Mouse (Mus musculus) T-helper 17 cell (primary cell): ENCODE data around the gene Gm614.

Source experiments
- in situ Hi-C, 2 experiments: fragments of 300-600 bp; cut with MboI, MseI; formaldehyde crosslinking; loops; 1 replicate in 1 of 2; 2 replicates in 1 of 2; pipeline ENCODE4 v1.15.1; 2025; ENCODE audit warnings: high pct_unique_total_duplicates in 2 of 2

The Gm614 gene

DNA sequence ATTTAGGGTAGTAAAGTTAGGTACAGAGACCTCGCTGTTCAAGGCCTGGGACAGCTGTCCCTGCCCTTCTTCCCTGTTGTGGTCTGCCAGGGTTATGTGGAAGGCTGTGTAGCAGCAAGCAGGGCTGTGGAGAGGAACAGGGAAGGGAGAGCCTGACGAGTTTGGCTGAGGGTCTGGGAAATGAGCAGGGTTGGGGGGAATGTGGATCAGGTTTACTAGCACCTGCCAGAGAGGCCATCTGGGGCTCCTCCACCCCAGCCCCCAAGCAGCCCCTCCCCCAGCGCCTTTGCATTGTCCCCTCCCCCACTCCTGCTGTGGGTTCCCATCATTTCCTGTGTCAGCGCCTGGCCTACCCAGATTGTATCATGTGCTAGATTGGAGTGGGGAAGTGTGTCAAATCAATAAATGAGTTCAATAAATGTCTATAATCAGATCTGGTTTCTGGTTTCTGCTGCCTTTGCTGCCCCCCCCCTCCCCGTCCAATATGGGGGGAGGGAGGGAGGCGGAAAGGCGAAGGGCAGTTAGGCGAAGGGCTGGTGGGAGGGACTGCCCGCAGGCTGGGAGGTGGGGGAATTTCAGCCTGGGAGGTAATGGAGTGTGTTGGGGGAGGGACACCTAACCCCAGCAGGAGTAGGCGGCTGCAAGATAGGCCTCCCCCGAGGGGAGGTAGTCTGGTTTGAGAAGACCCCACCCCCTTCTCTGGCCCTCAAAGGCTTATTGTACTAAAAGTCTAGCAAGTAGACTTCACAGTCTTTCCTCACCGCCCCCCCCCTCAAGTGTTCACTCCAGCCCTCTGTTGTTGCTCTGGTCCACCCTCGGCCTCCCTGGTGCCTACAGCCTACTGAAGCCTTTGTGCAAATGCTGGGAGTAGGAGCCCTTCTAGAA, 3.1 kb downstream of the Gm614 start:
- in situ Hi-C loops: no loop called here

DNA sequence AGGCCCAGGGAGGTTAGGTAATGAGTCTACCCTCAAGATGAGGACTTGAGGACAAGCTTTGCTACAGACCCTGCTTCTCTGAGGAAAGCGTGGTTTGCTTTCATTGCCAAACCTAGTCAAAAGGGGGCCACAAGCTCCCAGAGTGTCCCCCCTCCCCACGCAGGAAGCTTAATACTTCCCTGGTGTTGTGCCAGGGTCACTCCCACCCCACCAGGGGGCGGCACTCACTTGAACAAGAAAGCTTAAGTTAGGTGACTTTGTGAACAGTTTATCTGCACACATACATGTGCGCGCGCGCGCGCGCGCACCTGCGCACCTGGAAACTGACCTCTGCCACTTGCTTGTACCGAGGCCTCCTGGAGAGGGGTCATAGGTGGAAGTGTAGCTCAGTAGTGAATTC, 7.2 kb downstream of the Gm614 start:
- in situ Hi-C loops: loop anchor here in 1 of 2 experiments (5.0 kb wide), 1 partner anchor 76 kb away; no protein-coding TSS in a partner anchor

DNA sequence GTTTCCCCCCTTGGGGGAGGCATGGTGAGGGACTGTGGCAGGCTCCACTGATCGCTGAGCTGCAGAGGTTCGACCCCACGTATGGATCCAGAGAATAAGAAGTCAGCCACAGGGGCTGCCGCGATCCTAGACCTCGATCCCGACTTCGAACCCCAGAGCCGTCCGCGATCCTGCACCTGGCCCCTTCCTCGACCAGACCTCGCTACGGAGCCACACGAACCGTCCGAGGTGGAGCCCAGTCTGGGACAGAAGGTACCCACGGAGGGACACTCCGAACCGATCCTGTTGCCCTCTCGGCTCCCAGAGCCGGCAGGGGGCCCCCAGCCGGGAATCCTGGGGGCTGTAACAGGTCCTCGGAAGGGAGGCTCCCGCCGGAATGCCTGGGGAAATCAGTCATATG, 9.1 kb downstream of the Gm614 start:
- in situ Hi-C loops: loop anchor here in 1 of 2 experiments (5.0 kb wide), 1 partner anchor 78 kb away; no protein-coding TSS in a partner anchor

DNA sequence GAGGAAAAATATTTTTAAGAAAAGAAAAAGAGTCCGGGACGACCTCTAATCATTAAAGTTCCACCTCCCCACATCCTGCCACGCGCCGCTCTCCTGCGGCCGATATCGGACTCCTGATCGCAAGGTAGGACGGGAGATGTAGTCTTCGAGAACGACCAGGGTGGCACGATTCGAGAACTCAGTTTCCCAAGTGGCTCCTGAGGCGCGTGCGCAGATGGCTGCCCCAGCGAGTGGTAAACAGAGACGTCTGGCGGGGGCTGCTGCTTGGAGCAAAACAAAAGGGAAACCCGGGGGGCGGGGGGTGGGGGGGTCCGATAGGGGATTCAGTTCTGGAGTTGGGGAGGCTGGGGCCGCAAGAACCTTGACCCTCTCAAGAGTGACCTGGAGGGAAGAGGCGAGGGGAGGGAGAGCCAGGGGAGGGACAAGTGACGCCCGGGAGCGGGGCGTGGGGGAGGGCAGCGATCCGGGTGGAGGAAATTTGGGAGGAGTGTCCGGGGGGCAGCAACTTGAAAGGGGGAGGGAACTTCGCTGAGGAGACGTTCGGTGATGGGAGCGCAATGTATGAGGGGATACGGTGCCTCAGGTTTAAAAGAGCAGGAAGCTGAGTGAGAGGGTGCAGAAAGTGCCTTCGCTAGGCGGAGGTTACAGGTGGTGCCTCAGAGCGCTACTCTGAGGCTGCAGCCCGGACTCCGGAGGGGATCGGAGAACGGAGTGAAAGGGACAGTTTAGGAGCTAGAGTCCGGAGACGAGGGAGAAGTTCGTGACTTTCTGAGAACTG, 9.7 kb downstream of the Gm614 start, which contains the start of gene Foxo4:
Gene Foxo4, plus strand, starts transcription at position 577 of the 778 bp plus-strand sequence.
- in situ Hi-C loops: no loop called here

DNA sequence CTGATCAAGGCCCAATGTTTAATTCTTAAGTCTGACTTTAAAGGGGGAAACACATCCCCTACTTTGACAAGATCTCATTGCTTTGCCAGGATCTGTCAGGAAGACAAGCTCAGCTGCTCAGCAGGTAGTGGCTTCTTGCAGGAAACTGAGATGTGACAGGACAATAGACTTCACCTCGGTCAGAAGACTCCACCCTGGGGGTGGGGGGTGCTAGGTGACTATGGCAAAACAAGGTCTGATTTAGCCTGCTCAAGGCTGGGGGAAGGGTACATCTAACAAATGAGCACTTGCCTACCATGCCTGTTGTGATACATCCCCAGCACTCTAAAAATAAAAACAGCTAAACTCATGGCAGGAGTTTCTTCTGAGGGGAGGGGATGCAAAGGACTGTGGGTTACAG, 18.8 kb downstream of the Gm614 start:
- in situ Hi-C loops: no loop called here

DNA sequence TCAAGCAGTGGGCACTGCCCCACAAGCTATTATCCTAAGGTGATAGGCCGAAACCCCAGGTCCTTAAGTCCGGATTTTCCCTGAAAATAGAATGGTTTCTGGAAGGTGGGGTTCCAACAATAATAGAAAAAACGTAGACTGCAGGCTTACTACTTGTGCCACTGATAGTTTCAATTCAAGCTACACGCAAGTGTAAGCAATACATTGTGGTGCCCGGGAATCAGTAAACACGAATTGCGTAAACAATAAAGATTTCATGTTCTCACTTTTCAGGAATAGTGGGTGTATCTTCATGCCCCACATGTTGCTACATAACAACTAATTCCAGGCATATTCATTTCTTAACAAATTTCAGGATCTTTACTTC, 41.0 kb downstream of the Gm614 start:
- in situ Hi-C loops: no loop called here

DNA sequence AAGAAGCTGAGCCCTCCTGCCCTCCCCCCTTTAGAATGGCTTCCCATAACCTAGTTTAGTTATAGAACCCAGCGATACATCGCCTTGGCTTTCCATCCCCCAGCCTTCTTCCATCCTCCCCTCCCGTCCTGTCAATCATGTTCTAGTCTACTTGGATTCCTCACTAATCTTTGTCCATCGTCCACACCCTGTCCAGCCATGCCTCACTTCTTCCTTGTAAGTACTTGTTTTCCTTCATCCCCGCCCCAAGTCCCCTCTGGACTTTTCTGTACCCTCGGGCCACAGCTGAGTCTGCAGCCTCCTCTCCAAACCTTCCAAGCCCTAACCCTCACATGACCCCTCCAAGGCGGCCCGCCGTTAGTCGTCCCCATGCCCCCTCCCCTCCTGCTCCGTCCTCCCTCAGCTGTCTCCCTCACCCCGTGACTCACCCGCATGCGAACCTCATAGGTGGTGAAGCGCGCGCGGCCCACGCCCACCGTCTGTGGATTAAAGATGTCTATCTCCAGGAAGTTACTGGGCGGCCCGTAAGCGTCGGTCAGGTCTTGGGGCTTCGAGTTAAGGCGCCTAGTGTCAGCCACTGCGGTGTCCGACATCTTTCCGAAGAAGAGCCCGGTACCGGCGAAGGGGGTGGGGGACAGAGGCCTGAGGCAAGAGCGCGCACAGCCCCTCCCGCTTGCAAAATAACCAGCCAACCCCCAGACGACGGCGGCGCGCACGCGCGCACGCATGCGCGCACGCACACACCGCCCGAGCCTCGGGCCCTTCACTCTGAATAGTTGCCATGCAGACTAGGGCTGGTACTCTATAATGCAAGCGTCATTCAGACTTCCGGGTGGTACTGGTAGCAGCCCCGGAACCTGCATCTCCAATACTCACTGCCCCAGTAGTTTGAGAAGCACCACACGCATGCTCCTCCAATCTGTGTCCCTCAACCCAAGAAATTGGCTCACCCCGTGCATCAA, 41.7 kb downstream of the Gm614 start, which contains the start of gene Snx12:
Gene Snx12, minus strand, starts transcription at position 730 of the 962 bp plus-strand sequence.
- in situ Hi-C loops: no loop called here
